Mouse (Mus musculus) left cerebral cortex, postnatal 14 days (tissue): ENCODE data around the gene Gm21970. TPM values are rescaled to one million over a fixed set of nuclear protein-coding genes. Genes with fewer than 3 reads are reported as not detected.

ENCODE experiments used
- DNase-seq, 2 experiments: peaks; one replicate each; pipeline ENCODE4 v3.0.0; 2021 to 2022; ENCODE audit warnings: low spot score in 2 of 2, mixed read lengths in 1 of 2
- intact Hi-C: fragments of 180-260 bp; cut with DNase I; formaldehyde crosslinking; loops from one replicate; pipeline ENCODE4 v1.15.1; 2025
- long read RNA-seq, 2 experiments: library from polyadenylated mRNA; stranded (forward); transcript quantifications; one replicate each; pipeline ENCODE4 v2.0.0; 2021
- total RNA-seq, 2 experiments: library from RNA; stranded (reverse); gene quantifications; 2 replicates each; pipeline ENCODE4 v1.2.3; 2021

Gm21970 gene
- total RNA-seq, result not detected
- long read RNA-seq, experiment 1, partial matches to known transcripts, result 0 of 3 reads
- long read RNA-seq, experiment 1, other reads (novel, unspliced or antisense), result 3 of 3 reads
- long read RNA-seq, experiment 2, partial matches to known transcripts, result 0 of 2 reads
- long read RNA-seq, experiment 2, other reads (novel, unspliced or antisense), result 2 of 2 reads

GRCm38 (mm10) chr16:91391421-91391820 is at the start of gene Gm21970:
Gm21970 (plus strand) TSS chr16:91391721.
- no peak for DNase-seq
- intact Hi-C loops, result no loop called here

- DNase-seq, result no peak
- intact Hi-C loops, result loop anchor here (5.0 kb wide), 1 partner anchor 184 kb away; no protein-coding TSS in a partner anchor
Measured at GRCm38 (mm10) chr16:91346491-91346890, 45.0 kb upstream of the Gm21970 start.

DNA sequence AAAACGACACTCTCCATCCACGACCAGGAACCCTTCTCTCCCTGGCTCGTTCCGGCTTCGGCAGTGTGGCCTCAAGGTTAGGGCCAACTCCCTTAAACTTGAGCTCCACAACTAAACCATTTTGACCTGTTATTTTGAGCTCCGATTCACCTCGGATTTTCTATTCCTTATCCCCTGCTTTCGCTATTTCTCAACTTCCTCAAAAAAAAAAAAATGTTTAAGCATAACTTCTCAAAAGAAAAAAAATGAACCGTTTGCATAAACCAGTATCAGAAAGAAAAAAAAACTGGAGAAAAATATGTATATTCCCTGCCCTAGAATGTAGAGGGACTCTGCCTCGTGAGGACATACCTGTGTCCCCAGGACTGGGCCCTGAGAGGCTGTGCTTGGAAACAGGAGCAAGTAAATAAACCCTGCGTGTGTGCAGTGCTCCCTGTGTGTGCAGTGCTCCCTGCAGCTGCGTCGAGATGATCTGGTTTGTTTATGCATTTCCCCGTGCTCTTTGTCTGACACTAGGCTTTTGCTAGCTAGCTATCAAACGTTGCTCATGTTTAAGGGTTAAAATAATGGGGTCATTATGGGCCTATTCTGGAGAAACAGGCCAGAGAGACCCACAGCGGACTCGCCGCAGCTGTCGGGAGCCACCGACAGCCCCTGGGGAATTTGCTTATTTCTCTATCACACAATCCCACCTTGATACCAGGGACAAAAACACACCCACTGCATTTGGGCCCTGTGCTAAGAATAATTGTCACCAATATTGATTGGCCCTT is 43.8 kb upstream of the Gm21970 start:
- intact Hi-C loops, result loop anchor here (5.0 kb wide), 1 partner anchor 185 kb away; no protein-coding TSS in a partner anchor
- DNase-seq, result no peak

DNA sequence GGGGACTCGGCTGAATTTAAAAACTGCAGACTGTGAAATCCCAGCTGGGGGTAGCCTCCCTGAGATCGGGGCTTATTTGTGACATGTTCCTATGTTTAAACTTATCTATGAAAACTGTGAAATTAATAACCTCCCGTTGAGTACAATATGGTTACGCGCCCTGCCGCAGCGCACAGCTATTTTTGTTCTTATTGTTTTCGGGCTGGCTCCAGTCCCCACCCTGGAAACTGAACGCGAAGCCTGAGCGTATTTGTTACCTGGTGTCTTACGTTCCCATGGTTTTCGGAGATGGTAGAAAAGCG is 43.3 kb upstream of the Gm21970 start:
- intact Hi-C loops, result loop anchor here (5.0 kb wide), 1 partner anchor 186 kb away; no protein-coding TSS in a partner anchor
- DNase-seq, result no peak

DNA sequence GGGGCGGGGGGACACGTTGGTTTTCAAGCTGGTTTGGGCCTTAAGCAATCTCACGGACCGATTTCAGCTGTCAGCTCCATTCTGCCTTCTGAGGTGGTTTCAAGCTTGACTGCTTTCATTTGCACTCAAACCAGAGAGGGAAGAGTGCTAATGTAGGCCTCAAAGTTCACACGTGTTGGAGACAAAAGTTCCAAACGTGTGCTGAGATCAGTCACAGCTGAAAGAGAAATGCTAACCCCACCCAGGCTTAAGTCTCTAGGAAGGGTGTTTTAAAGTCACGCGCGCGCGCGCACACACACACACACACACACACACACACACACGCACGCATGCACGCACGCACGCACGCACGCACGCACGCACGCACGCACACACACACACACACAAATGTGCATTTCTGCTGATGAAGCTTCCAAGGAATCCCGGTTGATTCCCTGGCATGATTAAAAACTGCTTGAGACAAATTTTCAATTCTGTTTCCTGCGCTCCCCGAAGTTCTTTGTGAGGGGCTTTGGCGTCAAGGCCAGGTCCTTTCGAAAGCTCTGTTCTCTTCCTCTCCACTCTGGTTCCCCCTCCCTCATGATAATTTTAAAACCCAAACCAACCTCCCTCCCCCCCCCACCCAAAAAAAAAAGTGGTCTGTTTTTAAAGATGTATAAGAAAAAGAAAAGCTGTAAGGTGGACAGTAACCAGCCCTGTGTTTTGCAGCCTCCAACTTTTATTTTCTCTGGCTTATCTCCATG is 42.8 kb upstream of the Gm21970 start:
- intact Hi-C loops, result loop anchor here (5.0 kb wide), 1 partner anchor 186 kb away; no protein-coding TSS in a partner anchor
- peak in 1 of 2 experiments; percentile 50 for DNase-seq

GRCm38 (mm10) chr16:91352084-91352562 is 39.4 kb upstream of the Gm21970 start:
- DNase-seq, result peak; percentile 83 to 86
- intact Hi-C loops, result loop anchor here (1.0 kb wide), 1 partner anchor 271 kb away; no protein-coding TSS in a partner anchor

- intact Hi-C loops, result loop anchor here (1.0 kb wide), 1 partner anchor 271 kb away; no protein-coding TSS in a partner anchor
- DNase-seq, result no peak
Measured at GRCm38 (mm10) chr16:91352749-91353148, 38.8 kb upstream of the Gm21970 start.

DNA sequence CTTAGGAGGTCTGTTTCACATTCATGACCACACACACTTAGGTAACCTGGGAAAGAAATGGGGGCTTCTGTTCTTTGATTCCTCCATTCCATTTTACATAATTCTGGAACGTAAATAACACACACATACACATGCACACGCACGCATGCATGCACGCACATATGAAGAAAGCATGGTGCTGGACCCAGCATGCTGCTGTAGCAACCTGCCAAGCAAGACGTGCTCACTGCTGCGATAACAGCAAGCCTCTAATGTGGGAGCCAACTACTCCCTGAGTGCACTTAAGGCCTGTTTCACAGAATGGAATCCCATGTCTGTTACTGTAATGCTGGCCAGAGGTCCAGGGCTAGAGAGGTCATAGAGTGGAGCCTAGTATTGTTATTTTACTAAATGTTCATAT is 38.3 kb upstream of the Gm21970 start:
- no peak for DNase-seq
- intact Hi-C loops, result no loop called here

DNA sequence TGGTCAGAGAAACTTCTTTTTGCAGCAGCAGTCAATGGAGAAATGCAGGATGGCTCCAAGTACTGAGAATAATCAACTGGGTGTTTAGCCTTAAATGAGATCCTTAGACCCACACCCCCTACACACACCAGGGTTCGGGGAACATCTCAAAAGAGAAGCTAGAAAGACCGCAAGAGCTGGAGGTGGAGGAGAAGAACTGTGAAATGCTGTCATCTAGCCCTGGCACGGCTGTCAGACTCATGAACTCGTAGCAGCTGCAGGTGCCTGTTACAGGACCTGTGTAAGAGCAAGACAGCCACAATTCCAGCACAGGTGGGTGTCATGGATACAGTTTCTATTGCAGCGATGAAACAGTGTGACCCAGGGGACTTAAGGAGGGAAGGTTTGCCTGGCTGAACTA is 37.9 kb upstream of the Gm21970 start:
- intact Hi-C loops, result no loop called here
- DNase-seq, result no peak

DNA sequence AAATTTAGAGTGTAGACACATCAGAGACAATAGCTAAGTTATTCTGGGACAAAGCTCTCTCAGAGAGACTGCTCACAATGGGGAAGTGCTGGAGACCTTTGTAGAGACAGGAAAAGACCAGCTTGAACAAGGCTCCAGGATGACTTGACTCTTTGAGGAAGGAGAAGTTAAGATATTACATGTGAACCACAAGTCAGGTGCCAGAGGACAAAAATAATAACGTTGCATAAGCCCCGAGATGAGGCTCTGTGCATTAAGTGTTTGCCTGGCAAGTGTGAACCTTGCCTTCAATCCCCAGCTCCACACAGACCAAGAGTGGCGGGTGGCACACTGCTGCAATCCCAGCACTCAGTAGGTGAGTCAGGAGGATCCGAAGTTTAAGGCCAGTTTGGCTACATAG is 36.9 kb upstream of the Gm21970 start:
- intact Hi-C loops, result no loop called here
- no peak for DNase-seq

DNA sequence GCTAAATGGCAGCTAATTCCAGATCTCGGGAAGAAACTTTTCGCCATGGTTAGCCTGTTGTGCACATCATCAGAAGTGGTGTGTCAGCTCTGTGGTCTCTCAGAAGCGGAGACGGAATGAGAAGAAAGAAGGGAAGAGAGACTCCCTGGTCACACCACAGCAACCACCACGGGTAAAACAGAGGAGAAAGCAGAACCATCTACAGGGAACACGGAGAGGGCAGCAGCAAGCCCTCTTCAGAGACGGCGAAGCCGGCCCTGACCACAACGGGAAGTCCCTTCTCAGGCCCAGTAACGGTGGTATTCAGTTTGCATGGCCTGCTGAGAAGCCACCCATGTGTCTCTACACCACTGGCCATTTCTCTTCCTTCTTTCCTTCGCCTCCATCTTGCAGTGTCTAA is 36.4 kb upstream of the Gm21970 start:
- DNase-seq, result no peak
- intact Hi-C loops, result loop anchor here (5.0 kb wide), 1 partner anchor 157 kb away; no protein-coding TSS in a partner anchor

DNA sequence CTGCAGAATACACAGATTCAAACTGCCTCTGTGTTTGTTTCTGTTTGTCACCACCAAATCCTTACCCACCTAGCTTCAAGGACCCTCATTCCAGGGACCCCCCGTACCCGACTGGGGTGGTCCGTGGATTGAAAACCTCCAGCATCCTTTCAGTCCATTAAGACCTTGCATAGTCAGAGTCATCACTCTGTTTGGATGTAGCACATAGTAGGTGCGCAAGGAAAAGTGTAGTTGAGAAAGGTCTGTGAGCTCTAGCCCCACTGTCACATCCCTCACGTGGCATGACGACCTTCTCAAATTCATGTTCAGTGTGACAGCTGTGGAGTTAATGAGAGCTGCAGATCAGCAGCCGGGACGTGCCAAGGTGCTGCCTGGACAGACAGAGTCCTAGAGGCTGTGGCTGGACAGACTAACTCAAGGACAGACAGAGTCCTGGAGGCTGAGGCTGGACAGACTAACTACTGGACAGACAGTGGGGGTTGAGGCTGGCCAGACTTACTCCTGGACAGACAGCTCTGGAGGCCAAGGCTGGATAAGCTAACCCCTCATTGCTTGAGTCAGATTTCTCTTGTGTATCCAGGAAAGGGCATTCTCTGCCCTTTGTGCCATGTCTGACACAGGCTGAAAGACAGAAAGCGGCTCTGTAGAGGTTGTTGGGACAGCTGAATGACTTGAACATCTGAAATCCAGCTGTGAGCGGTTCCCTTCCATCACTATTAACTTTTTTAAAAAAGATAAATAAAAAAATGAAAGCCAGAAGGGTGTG is 34.6 kb upstream of the Gm21970 start:
- DNase-seq, result no peak
- intact Hi-C loops, result loop anchor here (5.0 kb wide), 1 partner anchor 155 kb away; no protein-coding TSS in a partner anchor

GRCm38 (mm10) chr16:91357526-91357900 is 34.0 kb upstream of the Gm21970 start:
- DNase-seq, result no peak
- intact Hi-C loops, result loop anchor here (5.0 kb wide), 1 partner anchor 155 kb away; no protein-coding TSS in a partner anchor

DNA sequence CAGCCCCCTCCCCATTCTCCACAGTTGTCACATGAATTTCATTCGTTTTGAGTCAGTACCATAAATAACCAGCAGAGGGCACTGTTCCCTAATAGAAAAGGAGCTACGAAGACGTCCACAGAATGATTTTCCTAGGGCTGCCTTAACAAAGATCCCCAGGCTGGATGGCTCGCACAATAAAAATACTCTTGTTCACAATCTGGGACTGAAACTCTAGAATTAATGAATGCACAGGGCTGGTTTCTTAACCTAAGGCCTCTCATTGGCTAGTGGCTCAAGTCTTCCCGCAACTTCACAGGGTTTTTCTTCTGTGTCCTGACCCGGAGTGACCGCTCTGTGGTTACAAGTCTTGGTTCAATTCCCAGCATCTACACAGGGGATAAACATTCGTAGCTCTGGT is 33.0 kb upstream of the Gm21970 start:
- intact Hi-C loops, result loop anchor here (5.0 kb wide), 1 partner anchor 154 kb away; no protein-coding TSS in a partner anchor
- DNase-seq, result peak; percentile 77 to 78

DNA sequence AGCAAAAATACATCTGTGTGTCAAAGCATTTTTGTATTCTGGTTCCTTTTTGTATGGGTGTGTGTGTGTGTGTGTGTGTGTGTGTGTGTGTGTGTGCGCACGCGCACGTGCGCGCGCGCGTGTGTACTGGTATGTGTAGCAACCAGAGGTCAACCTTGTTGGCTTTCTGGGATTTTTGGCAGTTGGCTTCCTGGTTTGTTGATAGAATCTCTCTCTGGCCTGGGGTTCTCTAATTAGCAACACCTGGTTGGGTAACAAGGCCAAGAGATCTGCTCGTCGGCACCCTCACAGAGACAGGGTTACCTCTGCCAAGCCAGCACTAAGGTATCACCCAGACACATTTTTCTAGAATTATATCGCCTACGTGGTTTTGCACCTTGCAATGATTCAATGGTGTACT is 32.0 kb upstream of the Gm21970 start:
- intact Hi-C loops, result loop anchor here (5.0 kb wide), 1 partner anchor 153 kb away; no protein-coding TSS in a partner anchor
- no peak for DNase-seq

DNA sequence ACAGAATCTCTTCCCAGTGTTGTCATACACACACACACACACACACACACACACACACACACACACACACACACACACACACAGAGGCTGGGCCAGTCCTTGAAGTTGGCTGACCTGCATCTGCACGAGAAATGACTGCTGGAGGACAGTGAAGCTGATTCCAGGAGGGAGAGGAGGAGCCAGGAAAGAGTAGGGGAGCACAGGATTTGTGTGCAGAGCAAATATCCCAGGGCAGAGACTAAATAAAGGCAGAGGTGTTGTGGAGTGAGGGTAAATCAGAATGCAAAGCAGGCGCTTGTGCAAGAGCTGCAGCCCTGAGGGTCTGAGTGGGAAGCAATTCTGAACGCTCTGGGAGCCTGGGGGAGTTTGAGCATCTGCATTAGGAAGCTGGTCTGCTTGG is 31.4 kb upstream of the Gm21970 start:
- DNase-seq, result no peak
- intact Hi-C loops, result no loop called here

DNA sequence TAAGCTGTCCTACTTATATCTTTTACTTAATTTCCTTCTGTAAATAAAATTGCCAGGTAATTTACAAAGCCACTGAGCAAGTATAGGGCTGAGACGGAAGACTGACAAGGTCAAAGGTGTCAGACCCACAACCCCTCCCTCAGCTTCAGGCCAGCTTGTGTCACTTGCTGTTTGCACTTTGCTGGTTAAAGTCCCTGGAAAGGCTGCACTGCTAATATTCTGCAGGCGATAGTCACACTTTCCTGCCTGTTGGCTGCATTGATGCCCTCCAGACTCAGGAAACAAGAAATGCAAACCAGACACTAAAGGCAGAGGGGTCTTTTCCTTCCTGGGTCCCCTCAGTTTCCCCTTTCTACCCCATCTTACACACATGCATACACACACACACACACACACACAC is 29.5 kb upstream of the Gm21970 start:
- intact Hi-C loops, result no loop called here

GRCm38 (mm10) chr16:91362616-91363272 is 28.8 kb upstream of the Gm21970 start:
- intact Hi-C loops, result no loop called here
- DNase-seq, result no peak

More for the DNA sequence above, 29.5 kb upstream of the Gm21970 start:
- DNase-seq, result no peak

GRCm38 (mm10) chr16:91363483-91363882 is 28.0 kb upstream of the Gm21970 start:
- intact Hi-C loops, result no loop called here
- no peak for DNase-seq
